Mouse (Mus musculus) megakaryocyte, embryonic 14.5 days (primary cell): ENCODE data around the gene Cyb5d1.

Experiments used
- FLI1 ChIP-seq: IDR thresholded peaks from 2 replicates; pipeline ENCODE4 v1.6.1; 2012; ENCODE audit warnings: low read length, inconsistent platforms, mixed read lengths
- GATA1 ChIP-seq: IDR thresholded peaks from 3 replicates; pipeline ENCODE4 v1.6.1; 2012; ENCODE audit warnings: mixed read lengths, low read length, inconsistent platforms, borderline replicate concordance

DNA sequence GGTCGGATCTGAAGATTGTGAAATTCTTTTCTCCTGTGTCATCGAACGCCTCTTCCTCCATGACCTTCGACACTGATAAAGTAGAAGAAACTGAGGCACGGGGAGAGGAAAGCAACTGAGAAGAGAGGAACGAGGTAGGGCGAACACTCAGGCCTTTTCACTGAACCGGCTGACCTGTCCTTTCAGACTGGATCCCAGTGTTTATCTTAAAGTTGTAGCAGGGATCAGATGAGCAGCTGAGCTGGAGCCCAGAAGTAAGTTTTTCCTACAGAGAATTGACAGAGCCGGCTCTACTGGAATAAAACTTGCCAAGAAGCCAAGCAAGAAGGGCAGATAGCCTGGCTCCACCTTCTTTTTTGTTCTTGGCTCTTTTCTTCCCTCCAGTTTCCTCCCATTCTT, 24.6 kb downstream of the Cyb5d1 start:
- TF ChIP-seq GATA1 (no peak), FLI1 (no peak)
